Mouse (Mus musculus) forebrain, embryonic 12.5 days (tissue): ENCODE results near the gene Zfp866. TPM values are rescaled to one million over a fixed set of nuclear protein-coding genes. Genes with fewer than 3 reads are reported as not detected.

Source experiments
- ATAC-seq: fragments of 200-750 bp; cut with Nextera tagmentation; 2 replicates; pipeline ENCODE4 v1.8.0; 2017; ENCODE audit warnings: moderate TSS enrichment; ENCODE audit not compliant: low FRiP score
- H3K27ac ChIP-seq: fragments of 300-500 bp; sonication (generic); 2 replicates; pipeline ENCODE4 v1.5.1; 2016; ENCODE audit warnings: mild to moderate bottlenecking
- H3K27me3 ChIP-seq: fragments of 300-500 bp; sonication (generic); 2 replicates; pipeline ENCODE4 v1.6.1; 2016; ENCODE audit warnings: mild to moderate bottlenecking
- H3K36me3 ChIP-seq: fragments of 300-500 bp; sonication (generic); replicated peaks from 2 replicates; pipeline ENCODE4 v1.6.1; 2016; ENCODE audit warnings: mild to moderate bottlenecking
- H3K4me1 ChIP-seq: fragments of 300-500 bp; sonication (generic); 2 replicates; pipeline ENCODE4 v1.6.1; 2016
- H3K4me2 ChIP-seq: fragments of 300-500 bp; sonication (generic); 2 replicates; pipeline ENCODE4 v1.6.1; 2016; ENCODE audit warnings: mild to moderate bottlenecking, moderate library complexity
- H3K4me3 ChIP-seq: fragments of 300-500 bp; sonication (generic); replicated peaks from 2 replicates; pipeline ENCODE4 v1.5.1; 2016; ENCODE audit warnings: mild to moderate bottlenecking
- H3K9ac ChIP-seq: fragments of 300-500 bp; sonication (generic); 2 replicates; pipeline ENCODE4 v1.6.1; 2016; ENCODE audit warnings: mild to moderate bottlenecking
- H3K9me3 ChIP-seq: fragments of 300-500 bp; sonication (generic); 2 replicates; pipeline ENCODE4 v1.6.1; 2016
- WGBS: fragments of 180-500 bp; shearing (Covaris S2); methylation state at CpG from one replicate; pipeline ENCODE4 v1.1.7; 2016; 5-methylcytosine and 5-hydroxymethylcytosine counted together
- polyA plus RNA-seq: library from polyadenylated mRNA; unstranded; fragments of >200 nt; fragmentation: Nextera tagmentation; extraction: Ambion mirVana; gene quantifications from 2 replicates; pipeline ENCODE4 v1.2.1, GENCODE M21; 2016

Zfp866 gene
- polyA plus RNA-seq, 1 experiment from 2014 or later: 43.1 TPM

GRCm38 (mm10) chr8:69758316-69758715 lies 32.7 kb downstream of the Zfp866 start:
- no peak for ATAC-seq
- Histone ChIP-seq H3K4me2 (no peak overlapping the region), H3K9me3 (no peaks in the 10 kb centered on the region), H3K4me1 (no peaks in the 10 kb centered on the region), H3K36me3 (peaks cover 48% of the 10 kb centered on the region), H3K27me3 (no peaks in the 10 kb centered on the region), H3K9ac (no peak overlapping the region), H3K27ac (no peak overlapping the region), H3K4me3 (no peak overlapping the region)
- 97% methylated on average over 5 of the region's 5 CpGs for WGBS

GRCm38 (mm10) chr8:69752437-69752836 lies 38.5 kb downstream of the Zfp866 start:
- WGBS: 94% methylated on average over 2 of the region's 2 CpGs
- no peaks in the 10 kb centered on the region for H3K9me3 ChIP-seq
- H3K27me3 ChIP-seq: no peaks in the 10 kb centered on the region
- H3K27ac ChIP-seq: no peak overlapping the region
- peaks cover 13% of the 10 kb centered on the region for H3K4me1 ChIP-seq
- H3K36me3 ChIP-seq: peaks cover 20% of the 10 kb centered on the region
- no peak overlapping the region for H3K9ac ChIP-seq
- H3K4me2 ChIP-seq: no peak overlapping the region
- ATAC-seq: no peak
- no peak overlapping the region for H3K4me3 ChIP-seq

GRCm38 (mm10) chr8:69749544-69750454 lies 41.2 kb downstream of the Zfp866 start, which contains the start of gene Zfp963:
Gene Zfp963 (minus strand): TSS chr8:69749970.
- WGBS: 4% methylated on average over 48 of the region's 48 CpGs
- peak within 1 kb of the TSS; percentile 56 for H3K4me2 ChIP-seq
- H3K27ac ChIP-seq: peak within 1 kb of the TSS; percentile 99
- H3K9me3 ChIP-seq: no peaks in the 10 kb centered on the region
- no peaks in the 10 kb centered on the region for H3K27me3 ChIP-seq
- H3K9ac ChIP-seq: peak within 1 kb of the TSS; percentile 83
- peak within 1 kb of the TSS; percentile 69 for H3K4me3 ChIP-seq
- peaks cover 13% of the 10 kb centered on the region for H3K4me1 ChIP-seq
- ATAC-seq: peak; percentile 98
- 0 out of 2 replicates have a peak, but pooled peaks cover 4% of the 10 kb centered on the region for H3K36me3 ChIP-seq

GRCm38 (mm10) chr8:69741231-69741630 lies 49.7 kb downstream of the Zfp866 start:
- Histone ChIP-seq H3K36me3 (peaks cover 16% of the 10 kb centered on the region), H3K4me3 (no peak overlapping the region), H3K4me2 (no peak overlapping the region), H3K9ac (no peak overlapping the region), H3K4me1 (no peaks in the 10 kb centered on the region), H3K9me3 (no peaks in the 10 kb centered on the region), H3K27ac (no peak overlapping the region), H3K27me3 (no peaks in the 10 kb centered on the region)
- 79% methylated on average over 2 of the region's 2 CpGs for WGBS
- ATAC-seq: no peak

GRCm38 (mm10) chr8:69740763-69741162 lies 50.2 kb downstream of the Zfp866 start:
- Histone ChIP-seq H3K36me3 (peaks cover 16% of the 10 kb centered on the region), H3K4me2 (no peak overlapping the region), H3K4me3 (no peak overlapping the region), H3K27me3 (no peaks in the 10 kb centered on the region), H3K9ac (no peak overlapping the region), H3K9me3 (no peaks in the 10 kb centered on the region), H3K4me1 (no peaks in the 10 kb centered on the region), H3K27ac (no peak overlapping the region)
- WGBS: 87% methylated on average over 6 of the region's 6 CpGs
- ATAC-seq: no peak

GRCm38 (mm10) chr8:69735495-69735894 lies 55.5 kb downstream of the Zfp866 start:
- ATAC-seq: no peak
- Histone ChIP-seq H3K36me3 (no peaks in the 10 kb centered on the region; the same call in 1 of the 2 replicates), H3K4me1 (no peaks in the 10 kb centered on the region), H3K9ac (no peak overlapping the region), H3K4me3 (no peak overlapping the region), H3K4me2 (no peak overlapping the region), H3K9me3 (no peaks in the 10 kb centered on the region), H3K27me3 (no peaks in the 10 kb centered on the region), H3K27ac (no peak overlapping the region)
- WGBS: 90% methylated on average over 1 of the region's 1 CpGs

GRCm38 (mm10) chr8:69717232-69717580 lies 73.8 kb downstream of the Zfp866 start:
- Histone ChIP-seq H3K36me3 (peaks cover 14% of the 10 kb centered on the region), H3K4me1 (peaks cover 19% of the 10 kb centered on the region), H3K27me3 (no peaks in the 10 kb centered on the region), H3K4me3 (peak overlapping the region; percentile 80), H3K27ac (peak overlapping the region; percentile 39; the same call in 1 of the 2 replicates), H3K4me2 (peak overlapping the region; percentile 43), H3K9ac (no peak overlapping the region), H3K9me3 (no peaks in the 10 kb centered on the region)
- 43% methylated on average over 5 of the region's 5 CpGs for WGBS
- ATAC-seq: no peak; the same call in 1 of the 2 replicates

- H3K9me3 ChIP-seq: no peaks in the 10 kb centered on the region
- peak overlapping the region; percentile 99 for H3K27ac ChIP-seq
- H3K4me1 ChIP-seq: peaks cover 19% of the 10 kb centered on the region
- H3K4me2 ChIP-seq: peak overlapping the region; percentile 43
- no peaks in the 10 kb centered on the region for H3K27me3 ChIP-seq
- peak; percentile 99 for ATAC-seq
- under 1% methylated on average over 52 of the region's 52 CpGs for WGBS
- peaks cover 19% of the 10 kb centered on the region for H3K36me3 ChIP-seq
- peak overlapping the region; percentile 80 for H3K4me3 ChIP-seq
- peak overlapping the region; percentile 86 for H3K9ac ChIP-seq
Observed at GRCm38 (mm10) chr8:69716403-69717231, 74.4 kb downstream of the Zfp866 start.

- Histone ChIP-seq H3K36me3 (peaks cover 28% of the 10 kb centered on the region), H3K9ac (peak overlapping the region; percentile 13; the same call in 1 of the 2 replicates), H3K9me3 (no peaks in the 10 kb centered on the region), H3K4me1 (peaks cover 19% of the 10 kb centered on the region), H3K4me2 (peak overlapping the region; percentile 39), H3K27me3 (no peaks in the 10 kb centered on the region), H3K4me3 (peak overlapping the region; percentile 80), H3K27ac (no peak overlapping the region)
- 88% methylated on average over 6 of the region's 6 CpGs for WGBS
- no peak for ATAC-seq
Observed at GRCm38 (mm10) chr8:69715366-69715765, 75.6 kb downstream of the Zfp866 start.

GRCm38 (mm10) chr8:69713516-69713915 lies 77.5 kb downstream of the Zfp866 start:
- Histone ChIP-seq H3K4me1 (peaks cover 19% of the 10 kb centered on the region), H3K36me3 (peaks cover 47% of the 10 kb centered on the region), H3K9me3 (no peaks in the 10 kb centered on the region), H3K27me3 (no peaks in the 10 kb centered on the region), H3K4me3 (no peak overlapping the region), H3K4me2 (no peak overlapping the region), H3K27ac (no peak overlapping the region), H3K9ac (no peak overlapping the region)
- 92% methylated on average over 8 of the region's 8 CpGs for WGBS
- no peak for ATAC-seq
